Mouse (Mus musculus) adipose tissue, adult 10 weeks (tissue): ENCODE measurements around the gene Uhrf1bp1l. TPM values are rescaled to one million over a fixed set of nuclear protein-coding genes. Genes with fewer than 3 reads are reported as not detected.

Source experiments
- polyA plus RNA-seq: library from polyadenylated mRNA; stranded (reverse); fragments of 350-450 nt; fragmentation: Illumina TruSeq; extraction: RNeasy Lipid Tissue Mini Kit (QIAGEN cat#74804); gene quantifications from one replicate; pipeline ENCODE4 v1.2.3, GENCODE M21; 2014; ENCODE audit warnings: low read depth, low replicate concordance

Uhrf1bp1l gene
- 36.8 TPM for polyA plus RNA-seq

GRCm38 (mm10) chr10:89744871-89745665 lies at the start of gene Uhrf1bp1l:
Uhrf1bp1l (plus strand) TSS chr10:89744991.

DNA sequence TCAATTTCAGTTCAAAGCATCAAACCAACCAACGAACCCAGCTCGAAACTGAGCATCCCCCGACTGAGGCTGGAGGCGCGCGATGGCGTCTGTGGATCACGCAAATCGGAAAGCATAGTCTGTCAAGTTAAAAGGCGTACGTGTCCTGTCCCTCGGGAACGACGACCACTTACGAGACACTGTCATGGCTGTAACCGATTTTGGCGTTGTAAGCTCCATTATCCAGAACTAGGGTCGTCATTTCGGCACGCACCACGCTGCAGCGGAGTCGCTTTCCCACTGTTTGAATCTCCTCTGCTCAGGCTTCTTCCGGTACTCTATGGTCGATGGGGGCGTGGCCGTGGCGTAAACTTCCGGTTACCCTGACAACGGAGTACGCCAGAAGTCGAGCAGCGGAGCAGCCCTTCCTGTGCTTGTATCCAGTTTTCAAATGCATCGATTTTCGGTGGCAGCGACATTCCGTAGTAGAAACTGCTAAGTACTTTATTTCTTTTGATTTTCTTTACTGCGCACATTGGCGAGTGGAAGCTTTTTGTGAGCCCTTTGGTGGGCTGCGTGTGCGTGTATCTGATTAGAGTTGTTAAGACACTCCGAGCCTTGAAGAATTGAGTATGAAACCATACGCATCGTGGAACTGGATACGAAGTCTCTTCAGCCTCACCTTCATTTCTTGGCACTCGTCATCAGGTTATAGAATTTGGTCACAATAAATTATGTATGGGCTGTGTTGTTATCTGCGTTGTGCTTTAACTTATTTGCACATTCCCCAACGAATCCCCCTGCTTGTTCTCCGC lies 12.6 kb upstream of the Uhrf1bp1l start, which contains the start of gene Actr6:
Actr6 (minus strand) TSS at position 295 of the 794 bp plus-strand sequence.

Other genes starting within 250 kb of the Uhrf1bp1l start
- gene Nr1h4, start 211.4 kb upstream of the Uhrf1bp1l start, polyA plus RNA-seq, result 1.0 TPM
- gene Slc17a8, start 123.7 kb upstream of the Uhrf1bp1l start, polyA plus RNA-seq, result 0.10 TPM
- 24.0 TPM for gene Scyl2, start 58.7 kb upstream of the Uhrf1bp1l start, polyA plus RNA-seq
- gene Actr6, start 12.7 kb upstream of the Uhrf1bp1l start, polyA plus RNA-seq, result 17.0 TPM
- gene Anks1b, start 128.5 kb downstream of the Uhrf1bp1l start, polyA plus RNA-seq, result 9.5 TPM